Mouse (Mus musculus) limb, embryonic 11.5 days (tissue): ENCODE results near the gene Dab1. TPM values are rescaled to one million over a fixed set of nuclear protein-coding genes. Genes with fewer than 3 reads are reported as not detected.

Experiments used
- ATAC-seq: fragments of 200-750 bp; cut with Nextera tagmentation; 2 replicates; pipeline ENCODE4 v1.8.0; 2017; ENCODE audit warnings: low read depth; ENCODE audit not compliant: insufficient number of reproducible peaks, low FRiP score, low TSS enrichment
- DNase-seq: peaks from one replicate; pipeline ENCODE4 v3.0.0-alpha.2; 2015; ENCODE audit warnings: low spot score
- H3K27ac ChIP-seq: fragments of 300-500 bp; sonication (generic); replicated peaks from 2 replicates; pipeline ENCODE4 v1.5.1; 2014; ENCODE audit warnings: low read depth, mild to moderate bottlenecking, low read length
- H3K27me3 ChIP-seq: fragments of 300-500 bp; sonication (generic); 2 replicates; pipeline ENCODE4 v1.6.1; 2014; ENCODE audit warnings: mild to moderate bottlenecking, low read length, mixed read lengths; ENCODE audit not compliant: control insufficient read depth, insufficient read depth
- H3K36me3 ChIP-seq: fragments of 300-500 bp; sonication (generic); 2 replicates; pipeline ENCODE4 v1.6.1; 2014; ENCODE audit warnings: mild to moderate bottlenecking, low read length, moderate library complexity, mixed read lengths; ENCODE audit not compliant: control insufficient read depth, insufficient read depth
- H3K4me1 ChIP-seq: fragments of 300-500 bp; sonication (generic); 2 replicates; pipeline ENCODE4 v1.6.1; 2014; ENCODE audit warnings: low read length, mixed read lengths; ENCODE audit not compliant: control insufficient read depth, insufficient read depth
- H3K4me2 ChIP-seq: fragments of 300-500 bp; sonication (generic); 2 replicates; pipeline ENCODE4 v1.6.1; 2014; ENCODE audit warnings: low read depth, mild to moderate bottlenecking, moderate library complexity; ENCODE audit not compliant: severe bottlenecking
- H3K4me3 ChIP-seq: fragments of 300-500 bp; sonication (generic); 2 replicates; pipeline ENCODE4 v1.5.1; 2014; ENCODE audit warnings: low read depth, low read length
- H3K9ac ChIP-seq: fragments of 300-500 bp; sonication (generic); 2 replicates; pipeline ENCODE4 v1.6.1; 2014; ENCODE audit warnings: mild to moderate bottlenecking, low read length
- H3K9me3 ChIP-seq: fragments of 300-500 bp; sonication (generic); 2 replicates; pipeline ENCODE4 v1.6.1; 2016; ENCODE audit warnings: low read length; ENCODE audit not compliant: control insufficient read depth
- WGBS: fragments of 180-500 bp; shearing (Covaris S2); extraction: QIAGEN DNeasy Blood & Tissue Kit; methylation state at CpG from one replicate; pipeline ENCODE4 v1.1.7; 2014; 5-methylcytosine and 5-hydroxymethylcytosine counted together
- polyA plus RNA-seq: library from polyadenylated mRNA; unstranded; fragments of >200 nt; fragmentation: Nextera tagmentation; extraction: Ambion mirVana; gene quantifications from 2 replicates; pipeline ENCODE4 v1.2.1, GENCODE M21; 2014

The Dab1 gene
- polyA plus RNA-seq, 1 experiment from 2014 or later: 17.1 TPM

DNA sequence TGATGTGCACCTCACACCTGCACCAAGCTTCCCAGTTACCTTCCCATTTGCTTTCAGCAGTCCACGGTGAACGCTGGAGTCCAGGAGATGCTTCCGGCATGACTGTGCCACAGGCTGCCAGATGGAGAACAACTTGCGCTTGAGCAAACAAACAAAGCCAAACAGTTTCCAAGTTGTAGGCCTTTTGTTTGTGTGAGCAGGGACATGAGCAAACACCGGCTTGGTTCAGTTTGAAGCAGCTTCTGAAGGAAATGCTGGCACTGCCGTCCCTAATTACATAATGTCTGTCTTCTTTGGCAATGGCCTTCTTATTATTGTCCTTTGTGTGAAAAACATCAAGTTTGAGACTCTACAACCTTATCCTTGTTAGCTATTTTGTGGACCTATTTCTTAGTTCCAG is 664.7 kb downstream of the Dab1 start:
- no peaks in the 10 kb centered on the region for H3K27me3 ChIP-seq
- no peak for ATAC-seq

DNA sequence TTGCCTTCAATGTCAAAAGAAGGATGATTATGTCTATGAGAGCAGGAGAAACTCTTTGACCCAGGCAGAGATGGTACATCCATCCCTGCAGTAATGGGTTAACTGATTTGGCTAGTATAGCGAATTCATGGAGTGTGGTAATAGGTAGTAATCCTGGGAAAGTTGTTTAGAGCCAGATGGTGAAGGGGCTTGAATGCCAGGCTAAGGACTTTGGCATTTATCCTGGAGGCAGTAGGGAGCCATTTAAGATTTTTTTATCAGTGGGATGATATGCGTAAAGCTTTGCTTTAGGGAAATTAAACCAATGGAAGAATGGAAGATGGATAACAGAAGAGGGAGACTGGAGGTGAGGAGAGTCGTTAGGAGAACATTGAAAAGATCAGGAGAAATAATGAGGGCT is 669.2 kb downstream of the Dab1 start:
- ATAC-seq (no peak), DNase-seq (no peak)
- no peak overlapping the region for H3K4me2 ChIP-seq
- WGBS: 75% methylated on average over 3 of the region's 3 CpGs
- no peak overlapping the region for H3K27ac ChIP-seq
- H3K9me3 ChIP-seq: no peaks in the 10 kb centered on the region
- H3K4me3 ChIP-seq: no peak overlapping the region
- H3K27me3 ChIP-seq: no peaks in the 10 kb centered on the region
- H3K36me3 ChIP-seq: no peaks in the 10 kb centered on the region
- H3K9ac ChIP-seq: no peak overlapping the region
- H3K4me1 ChIP-seq: no peaks in the 10 kb centered on the region

More for the DNA sequence above, 664.7 kb downstream of the Dab1 start:
- no peak for DNase-seq
- no peak overlapping the region for H3K9ac ChIP-seq
- no peak overlapping the region for H3K4me3 ChIP-seq
- no peak overlapping the region for H3K27ac ChIP-seq
- H3K36me3 ChIP-seq: no peaks in the 10 kb centered on the region
- no peak overlapping the region for H3K4me2 ChIP-seq
- WGBS: 89% methylated on average over 6 of the region's 6 CpGs
- no peaks in the 10 kb centered on the region for H3K4me1 ChIP-seq
- H3K9me3 ChIP-seq: no peaks in the 10 kb centered on the region

DNA sequence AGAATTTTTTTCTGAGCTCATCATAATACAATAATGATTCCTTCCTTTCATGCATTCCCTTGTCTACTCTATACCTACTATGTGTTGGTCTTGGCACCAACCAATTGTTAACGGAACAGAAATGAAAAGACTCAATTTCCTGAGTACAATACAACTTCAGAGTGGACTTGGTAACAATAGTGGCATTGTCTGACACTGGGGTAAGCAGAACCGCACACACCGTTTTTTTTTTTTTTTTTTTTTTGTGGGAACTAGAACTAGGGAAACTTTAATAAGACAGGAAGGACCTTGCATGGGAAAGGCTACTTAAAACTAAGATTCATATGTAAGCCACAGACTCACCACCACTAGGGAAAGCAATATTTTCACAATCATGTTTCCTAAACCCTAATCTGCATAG is 682.6 kb downstream of the Dab1 start:
- Histone ChIP-seq H3K4me2 (no peak overlapping the region), H3K4me3 (no peak overlapping the region), H3K36me3 (no peaks in the 10 kb centered on the region), H3K27me3 (no peaks in the 10 kb centered on the region), H3K9me3 (no peaks in the 10 kb centered on the region), H3K4me1 (no peaks in the 10 kb centered on the region), H3K27ac (no peak overlapping the region), H3K9ac (no peak overlapping the region)
- DNase-seq (no peak), ATAC-seq (no peak)
- 89% methylated on average over 3 of the region's 3 CpGs for WGBS

DNA sequence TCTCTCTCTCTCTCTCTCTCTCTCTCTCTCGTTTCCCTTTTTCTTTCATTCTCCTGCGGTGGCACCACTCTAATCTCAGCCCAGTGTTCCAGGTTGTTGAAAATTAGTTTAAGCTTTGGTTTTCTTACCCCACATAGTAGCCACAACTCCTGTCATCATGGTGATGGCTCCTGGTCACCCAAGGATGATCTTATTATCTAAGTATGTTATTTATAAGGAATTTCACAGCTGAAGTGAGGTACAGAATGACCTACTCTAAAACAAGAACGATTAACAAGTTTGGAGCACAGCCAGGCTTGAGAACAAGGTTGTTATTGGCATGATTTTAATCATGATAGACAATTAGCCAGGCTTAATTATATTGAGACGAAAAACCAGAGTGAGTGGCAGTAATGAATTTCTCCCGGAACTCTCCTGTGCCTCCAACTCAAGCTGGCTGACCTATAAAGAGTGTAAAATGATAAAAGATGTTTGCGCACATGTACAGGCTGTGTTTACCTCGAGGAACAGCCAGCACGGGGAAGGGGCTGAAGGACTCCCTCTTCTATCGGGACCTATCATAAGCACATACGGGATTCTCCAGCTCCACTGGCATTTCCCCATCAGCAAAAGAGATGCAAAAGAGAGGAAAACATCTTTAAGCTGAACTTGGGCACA is 684.0 kb downstream of the Dab1 start:
- 66% methylated on average over 10 of the region's 10 CpGs for WGBS
- no peak overlapping the region for H3K4me3 ChIP-seq

DNA sequence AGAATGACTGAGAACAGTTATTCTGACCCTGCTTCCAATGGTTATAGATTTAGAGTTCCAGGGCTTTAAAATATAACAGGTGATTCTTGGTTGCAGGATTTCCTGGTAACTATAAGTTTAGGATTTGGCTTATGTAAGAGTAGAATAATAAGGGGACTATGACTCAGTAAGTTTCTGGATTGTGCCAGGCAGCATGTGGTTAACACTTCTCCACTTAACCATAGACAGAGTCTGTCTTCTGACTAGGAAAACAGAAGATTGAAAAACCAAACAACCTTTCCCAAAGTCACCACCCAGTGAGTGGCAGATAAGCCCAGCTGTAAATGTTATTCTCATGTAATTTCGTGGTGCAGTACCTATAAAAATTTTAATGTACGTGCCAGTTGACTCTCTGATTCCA is 688.6 kb downstream of the Dab1 start:
- DNase-seq (no peak), ATAC-seq (no peak)
- Histone ChIP-seq H3K4me2 (no peak overlapping the region), H3K9me3 (no peaks in the 10 kb centered on the region), H3K27me3 (no peaks in the 10 kb centered on the region), H3K4me3 (no peak overlapping the region), H3K4me1 (no peaks in the 10 kb centered on the region), H3K27ac (no peak overlapping the region), H3K36me3 (no peaks in the 10 kb centered on the region), H3K9ac (no peak overlapping the region)
- 76% methylated on average over 2 of the region's 2 CpGs for whole genome bisulfite sequencing

More for the DNA sequence above, 684.0 kb downstream of the Dab1 start:
- DNase-seq (no peak), ATAC-seq (no peak)
- H3K9me3 ChIP-seq: no peaks in the 10 kb centered on the region
- H3K27ac ChIP-seq: no peak overlapping the region
- no peak overlapping the region for H3K4me2 ChIP-seq
- H3K27me3 ChIP-seq: no peaks in the 10 kb centered on the region
- no peaks in the 10 kb centered on the region for H3K36me3 ChIP-seq
- no peak overlapping the region for H3K9ac ChIP-seq
- no peaks in the 10 kb centered on the region for H3K4me1 ChIP-seq

DNA sequence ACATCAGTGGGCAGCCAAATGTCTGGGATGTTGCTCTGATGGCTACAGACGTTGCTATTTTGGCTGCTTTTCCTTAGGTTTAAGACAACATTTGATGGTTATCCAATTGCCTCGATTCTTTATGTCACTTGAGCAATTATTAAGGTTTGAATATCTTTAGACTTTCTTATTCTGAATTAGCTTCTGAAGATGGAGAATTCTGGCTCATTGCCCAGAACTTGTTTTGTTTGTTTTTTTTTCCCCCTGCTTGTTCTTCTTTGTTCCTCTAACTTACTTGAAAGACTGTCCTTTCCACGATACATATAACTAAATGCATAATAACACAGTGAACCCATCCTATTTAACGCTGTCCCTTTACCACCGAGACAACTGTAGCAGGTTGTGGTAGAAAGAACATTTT is 707.1 kb downstream of the Dab1 start:
- no peak overlapping the region for H3K4me3 ChIP-seq
- WGBS: 78% methylated on average over 5 of the region's 5 CpGs
- H3K9me3 ChIP-seq: no peaks in the 10 kb centered on the region
- no peaks in the 10 kb centered on the region for H3K4me1 ChIP-seq
- no peak overlapping the region for H3K9ac ChIP-seq
- DNase-seq: no peak
- ATAC-seq: no peak
- H3K27me3 ChIP-seq: no peaks in the 10 kb centered on the region
- H3K36me3 ChIP-seq: no peaks in the 10 kb centered on the region
- no peak overlapping the region for H3K4me2 ChIP-seq
- no peak overlapping the region for H3K27ac ChIP-seq

DNA sequence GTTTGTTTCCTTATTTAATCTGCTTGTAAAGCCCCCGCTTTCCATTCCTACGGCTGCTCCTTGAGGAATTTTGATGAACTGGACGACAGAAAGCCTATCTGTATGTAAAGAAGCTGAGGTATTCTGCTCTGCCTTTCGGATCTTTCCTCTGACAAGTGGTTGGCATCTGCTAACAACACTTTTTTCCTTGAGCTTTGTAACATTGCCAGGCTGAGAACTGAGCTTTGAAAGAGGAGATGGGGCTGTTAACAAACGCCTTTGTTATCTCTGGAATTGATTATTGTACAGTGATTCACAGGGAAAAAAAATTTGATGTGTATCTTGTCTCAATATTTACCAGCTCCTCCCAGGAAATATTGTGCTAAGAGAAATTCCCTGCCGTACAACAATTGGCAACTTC is 712.7 kb downstream of the Dab1 start:
- Histone ChIP-seq H3K9ac (no peak overlapping the region), H3K4me3 (no peak overlapping the region), H3K27ac (no peak overlapping the region), H3K36me3 (no peaks in the 10 kb centered on the region), H3K4me2 (no peak overlapping the region), H3K4me1 (no peaks in the 10 kb centered on the region), H3K27me3 (no peaks in the 10 kb centered on the region), H3K9me3 (no peaks in the 10 kb centered on the region)
- ATAC-seq (no peak), DNase-seq (no peak)
- 73% methylated on average over 6 of the region's 6 CpGs for WGBS

DNA sequence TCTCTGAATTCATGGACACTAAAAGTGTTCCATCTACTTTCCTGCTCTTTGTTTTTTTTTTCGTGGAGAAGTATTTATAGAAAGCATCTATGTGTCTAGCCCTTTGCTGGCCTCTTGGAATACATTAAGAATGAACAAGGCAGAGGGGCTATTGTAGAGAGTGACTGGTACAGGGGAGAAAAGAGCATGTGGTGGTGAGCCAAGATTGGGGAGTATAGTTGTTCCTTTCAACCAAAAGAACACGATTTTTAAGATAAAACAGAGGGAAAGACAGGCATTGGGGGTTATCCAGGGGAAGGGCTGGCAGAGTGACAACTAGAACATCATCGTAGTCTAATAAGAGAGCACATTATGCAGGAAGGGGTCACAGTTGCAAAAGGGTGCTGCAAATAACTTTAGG is 713.2 kb downstream of the Dab1 start:
- no peak overlapping the region for H3K27ac ChIP-seq
- no peaks in the 10 kb centered on the region for H3K9me3 ChIP-seq
- no peak overlapping the region for H3K4me2 ChIP-seq
- DNase-seq (no peak), ATAC-seq (no peak)
- no peak overlapping the region for H3K4me3 ChIP-seq
- WGBS: 81% methylated on average over 3 of the region's 3 CpGs
- no peaks in the 10 kb centered on the region for H3K4me1 ChIP-seq
- no peak overlapping the region for H3K9ac ChIP-seq
- H3K27me3 ChIP-seq: no peaks in the 10 kb centered on the region
- no peaks in the 10 kb centered on the region for H3K36me3 ChIP-seq

DNA sequence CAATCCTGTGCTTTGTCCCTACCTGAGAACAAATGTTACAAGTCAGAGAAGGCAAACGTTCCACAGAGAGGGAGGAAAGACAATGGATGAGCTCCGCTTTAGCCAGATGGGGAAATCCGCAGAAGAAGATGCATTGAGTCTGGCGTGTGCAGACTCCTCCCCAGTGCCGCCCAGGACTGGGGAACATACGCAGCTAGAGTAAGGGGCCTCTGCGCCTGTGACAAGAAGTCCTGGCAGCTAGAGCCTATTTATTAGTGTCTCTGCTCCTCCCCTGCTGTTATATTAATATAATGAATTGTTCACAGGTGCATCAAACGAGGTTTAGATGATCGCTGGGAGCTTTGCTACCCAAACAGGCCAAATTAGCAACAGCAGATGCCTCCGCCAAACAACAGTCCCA is 718.1 kb downstream of the Dab1 start:
- no peaks in the 10 kb centered on the region for H3K9me3 ChIP-seq
- H3K9ac ChIP-seq: no peak overlapping the region
- H3K4me2 ChIP-seq: no peak overlapping the region
- H3K27ac ChIP-seq: no peak overlapping the region
- no peak for DNase-seq
- H3K4me1 ChIP-seq: no peaks in the 10 kb centered on the region
- no peak overlapping the region for H3K4me3 ChIP-seq
- no peaks in the 10 kb centered on the region for H3K36me3 ChIP-seq
- no peak for ATAC-seq
- WGBS: 55% methylated on average over 10 of the region's 10 CpGs
- H3K27me3 ChIP-seq: no peaks in the 10 kb centered on the region
